ENCODE assay signal across 35 mouse cellular contexts in genomic region chr2:77690316-77690715, GRCm38 (mm10).
"Had no signal": no experiment of that assay in that cellular context is flagged by ENCODE, and none has a peak within 500 bp of the region (broad histone marks: within the 10 kb centered on the region; RNA-seq: fewer than 3 reads in every experiment).

No protein-coding gene starts in this region.

- H3K9me3 ChIP-seq: heart, embryonic 10.5 days; heart, embryonic 12.5 days; heart, embryonic 13.5 days; heart, embryonic 15.5 days; hindbrain, embryonic 10.5 days; hindbrain, embryonic 12.5 days; hindbrain, embryonic 13.5 days; hindbrain, embryonic 15.5 days; intestine, embryonic 15.5 days; kidney, embryonic 15.5 days had no signal

- H3K36me3 ChIP-seq: heart, embryonic 10.5 days; heart, embryonic 12.5 days; heart, embryonic 13.5 days; heart, embryonic 15.5 days; hindbrain, embryonic 10.5 days; hindbrain, embryonic 12.5 days; hindbrain, embryonic 13.5 days; hindbrain, embryonic 15.5 days; intestine, embryonic 15.5 days; kidney, embryonic 15.5 days had no signal

- H3K27me3 ChIP-seq: heart, embryonic 12.5 days; heart, embryonic 13.5 days; heart, embryonic 15.5 days; hindbrain, embryonic 12.5 days; hindbrain, embryonic 13.5 days; hindbrain, embryonic 15.5 days; intestine, embryonic 15.5 days; kidney, embryonic 15.5 days had no signal

- DNase-seq: heart, adult 2 months; heart, postnatal 10 days; heart, postnatal 14 days; heart, postnatal 36 days; heart, postnatal 4 days; kidney, adult 11 months; kidney, adult 18-20 months; kidney, adult 2 months; kidney, adult 8-10 months; kidney, adult 9 months; kidney, postnatal 10 days; kidney, postnatal 14 days; kidney, postnatal 25 days; kidney, postnatal 36 days; kidney, postnatal 4 days; layer of hippocampus, adult 9-11 months had no signal

- H3K4me1 ChIP-seq: heart, embryonic 10.5 days; heart, embryonic 12.5 days; heart, embryonic 13.5 days; heart, embryonic 15.5 days; hindbrain, embryonic 12.5 days; hindbrain, embryonic 13.5 days; hindbrain, embryonic 15.5 days; intestine, embryonic 15.5 days had no signal

- H3K27ac ChIP-seq: heart, adult 2 months; heart, embryonic 10.5 days; heart, embryonic 13.5 days; heart, embryonic 15.5 days; hindbrain, embryonic 10.5 days; hindbrain, embryonic 12.5 days; hindbrain, embryonic 13.5 days; hindbrain, embryonic 14.5 days; hindbrain, embryonic 15.5 days; hindbrain, postnatal 0 days; intestine, embryonic 15.5 days; kidney, embryonic 15.5 days; kidney, postnatal 0 days; layer of hippocampus, adult 2 months had no signal

- H3K4me3 ChIP-seq: heart, adult 2 months; heart, embryonic 10.5 days; heart, embryonic 12.5 days; heart, embryonic 13.5 days; heart, embryonic 15.5 days; hindbrain, embryonic 10.5 days; hindbrain, embryonic 12.5 days; hindbrain, embryonic 13.5 days; hindbrain, embryonic 15.5 days; intestine, embryonic 15.5 days; kidney, embryonic 15.5 days; layer of hippocampus, adult 2 months had no signal

- ATAC-seq: hindbrain, embryonic 16.5 days; hindbrain, postnatal 0 days; inflammation-experienced regulatory T-cells, adult 6 months; intestine, embryonic 15.5 days; intestine, embryonic 16.5 days; intestine, postnatal 0 days had no signal

- H3K4me2 ChIP-seq: heart, embryonic 11.5 days; heart, embryonic 12.5 days; heart, embryonic 13.5 days; heart, embryonic 15.5 days; hindbrain, embryonic 12.5 days; hindbrain, embryonic 13.5 days; hindbrain, embryonic 14.5 days; hindbrain, embryonic 15.5 days; intestine, embryonic 15.5 days; kidney, embryonic 15.5 days had no signal

- H3K9ac ChIP-seq: heart, embryonic 12.5 days; heart, embryonic 13.5 days; heart, embryonic 15.5 days; hindbrain, embryonic 12.5 days; hindbrain, embryonic 13.5 days; hindbrain, embryonic 14.5 days; hindbrain, embryonic 15.5 days; intestine, embryonic 15.5 days; kidney, embryonic 15.5 days had no signal
